Mouse (Mus musculus) T-helper 2 cell (primary cell): ENCODE results near the gene Slc24a3.

ENCODE experiments used
- in situ Hi-C: fragments of 300-600 bp; cut with MboI, MseI; formaldehyde crosslinking; loops from one replicate; pipeline ENCODE4 v1.15.1; 2025; ENCODE audit warnings: high pct_unique_total_duplicates

Slc24a3 gene

GRCm38 (mm10) chr2:145675756-145676543 is 508.4 kb downstream of the Slc24a3 start:
- in situ Hi-C loops, result no loop called here

- in situ Hi-C loops, result no loop called here
Observed at GRCm38 (mm10) chr2:145676544-145676925, 509.0 kb downstream of the Slc24a3 start.

GRCm38 (mm10) chr2:145676936-145677335 is 509.4 kb downstream of the Slc24a3 start:
- in situ Hi-C loops, result no loop called here

- in situ Hi-C loops, result no loop called here
Observed at GRCm38 (mm10) chr2:145680141-145680540, 512.6 kb downstream of the Slc24a3 start.

- in situ Hi-C loops, result no loop called here
Observed at GRCm38 (mm10) chr2:145680762-145681161, 513.2 kb downstream of the Slc24a3 start.

GRCm38 (mm10) chr2:145681626-145682025 is 514.1 kb downstream of the Slc24a3 start:
- in situ Hi-C loops, result no loop called here

GRCm38 (mm10) chr2:145682924-145683323 is 515.4 kb downstream of the Slc24a3 start:
- in situ Hi-C loops, result no loop called here

- in situ Hi-C loops, result no loop called here
Observed at GRCm38 (mm10) chr2:145683536-145683935, 516.0 kb downstream of the Slc24a3 start.

GRCm38 (mm10) chr2:145684151-145684550 is 516.6 kb downstream of the Slc24a3 start:
- in situ Hi-C loops, result no loop called here

GRCm38 (mm10) chr2:145684891-145685290 is 517.3 kb downstream of the Slc24a3 start:
- in situ Hi-C loops, result no loop called here

- in situ Hi-C loops, result no loop called here
Observed at GRCm38 (mm10) chr2:145686017-145686416, 518.5 kb downstream of the Slc24a3 start.

GRCm38 (mm10) chr2:145691367-145692009 is 523.9 kb downstream of the Slc24a3 start:
- in situ Hi-C loops, result no loop called here
